Comparison of ENCODE assay signal across 8 mouse cellular contexts in genomic region chr12:113099470-113100237, GRCm38 (mm10). TPM values are rescaled to one million over a fixed set of nuclear protein-coding genes. Genes with fewer than 3 reads are reported as not detected.
A peak's percentile ranks its signal among the peaks of the same experiment; 100 is the strongest.
DNase-seq lines count a peak whose midpoint lies in the region; ATAC-seq and TF ChIP-seq lines count a peak whose summit lies in the region.

No protein-coding gene starts in this region.

- peak overlapping the region; percentile 99 for H3K9ac ChIP-seq in kidney, postnatal 0 days (ENCODE audit: low read depth, low read length)
- H3K9ac ChIP-seq in embryonic facial prominence, embryonic 14.5 days (ENCODE audit: low read depth, low read length) = peak overlapping the region; percentile 98
- H3K9ac ChIP-seq in intestine, embryonic 16.5 days (ENCODE audit: low read depth, low read length) = peak overlapping the region; percentile 99
- peak overlapping the region; percentile 97 for H3K9ac ChIP-seq in neural tube, embryonic 12.5 days

- TF ChIP-seq POLR2A in lung, adult 2 months (IDR thresholded peaks at IDR 0.05; ENCODE audit: borderline replicate concordance, extremely low read depth, low read depth, low read length) = no peak

- H3K36me3 ChIP-seq in kidney, postnatal 0 days (ENCODE audit: insufficient read depth, low read length) = no peaks in the 10 kb centered on the region
- peaks cover 11% of the 10 kb centered on the region; the same call in 1 of the 2 replicates for H3K36me3 ChIP-seq in embryonic facial prominence, embryonic 14.5 days (ENCODE audit: control insufficient read depth, insufficient read depth, low read length)
- no peaks in the 10 kb centered on the region for H3K36me3 ChIP-seq in intestine, embryonic 16.5 days (ENCODE audit: control insufficient read depth, insufficient read depth, low read length)
- H3K36me3 ChIP-seq in neural tube, embryonic 12.5 days = no peaks in the 10 kb centered on the region

- H3K27ac ChIP-seq in kidney, postnatal 0 days = no peak overlapping the region
- H3K27ac ChIP-seq in embryonic facial prominence, embryonic 14.5 days (replicated peaks; ENCODE audit: low read depth, low read length) = no peak overlapping the region
- no peak overlapping the region for H3K27ac ChIP-seq in intestine, embryonic 16.5 days (ENCODE audit: low read length)
- no peak overlapping the region for H3K27ac ChIP-seq in neural tube, embryonic 12.5 days

- H3K4me1 ChIP-seq in kidney, postnatal 0 days (replicated peaks; ENCODE audit: insufficient read depth, low read length) = peaks cover 22% of the 10 kb centered on the region
- peaks cover 12% of the 10 kb centered on the region for H3K4me1 ChIP-seq in embryonic facial prominence, embryonic 14.5 days (ENCODE audit: control insufficient read depth, insufficient read depth, low read length)
- peaks cover 38% of the 10 kb centered on the region for H3K4me1 ChIP-seq in intestine, embryonic 16.5 days (ENCODE audit: control insufficient read depth, insufficient read depth, low read length)
- peaks cover 36% of the 10 kb centered on the region for H3K4me1 ChIP-seq in neural tube, embryonic 12.5 days
- H3K4me1 ChIP-seq in lung, adult 2 months (ENCODE audit: control insufficient read depth, insufficient read depth, low read length) = peaks cover 7% of the 10 kb centered on the region

- no peak for DNase-seq in kidney, postnatal 0 days (ENCODE audit: low spot score)
- no peak for DNase-seq in kidney, postnatal 4 days
- DNase-seq in embryonic facial prominence, embryonic 14.5 days (ENCODE audit: low spot score) = no peak
- DNase-seq in c-Kit-positive CD71-positive TER-119-positive erythroid progenitor cells, embryonic 14.5 days (ENCODE audit: low spot score) = no peak
- DNase-seq in lung, adult 2 months = no peak
- no peak for DNase-seq in yolk sac, embryonic 10.5 days (ENCODE audit: low spot score)

- no peak overlapping the region for H3K4me3 ChIP-seq in kidney, postnatal 0 days (replicated peaks; ENCODE audit: low read depth, low read length)
- H3K4me3 ChIP-seq in embryonic facial prominence, embryonic 14.5 days (ENCODE audit: low read depth, low read length) = peak overlapping the region; percentile 90
- peak overlapping the region; percentile 98 for H3K4me3 ChIP-seq in intestine, embryonic 16.5 days (ENCODE audit: low read length)
- peak overlapping the region; percentile 98 for H3K4me3 ChIP-seq in neural tube, embryonic 12.5 days
- H3K4me3 ChIP-seq in lung, adult 2 months (replicated peaks; ENCODE audit: extremely low read depth, low read depth, low read length) = no peak overlapping the region

- H3K27me3 ChIP-seq in kidney, postnatal 0 days (ENCODE audit: insufficient read depth, low read length) = no peaks in the 10 kb centered on the region
- no peaks in the 10 kb centered on the region for H3K27me3 ChIP-seq in embryonic facial prominence, embryonic 14.5 days (replicated peaks; ENCODE audit: control insufficient read depth, insufficient read depth, low read length)
- H3K27me3 ChIP-seq in intestine, embryonic 16.5 days (replicated peaks; ENCODE audit: control insufficient read depth, insufficient read depth, low read length) = no peaks in the 10 kb centered on the region
- no peaks in the 10 kb centered on the region for H3K27me3 ChIP-seq in neural tube, embryonic 12.5 days (replicated peaks)

- peak overlapping the region; percentile 94 for H3K4me2 ChIP-seq in kidney, postnatal 0 days (ENCODE audit: low read length)
- H3K4me2 ChIP-seq in embryonic facial prominence, embryonic 14.5 days (ENCODE audit: low read depth, low read length) = peak overlapping the region; percentile 76
- peak overlapping the region; percentile 94 for H3K4me2 ChIP-seq in intestine, embryonic 16.5 days (ENCODE audit: low read depth, low read length)
- peak overlapping the region; percentile 96 for H3K4me2 ChIP-seq in neural tube, embryonic 12.5 days (replicated peaks)

- ATAC-seq in kidney, postnatal 0 days (replicated peaks; ENCODE audit: low FRiP score, low read depth) = 0 out of 2 replicates have a peak, but pooled peaks have one; percentile 4
- no peak for ATAC-seq in embryonic facial prominence, embryonic 14.5 days (ENCODE audit: low read depth)
- ATAC-seq in intestine, embryonic 16.5 days = no peak
- ATAC-seq in neural tube, embryonic 12.5 days (ENCODE audit: low FRiP score, low read depth) = no peak

- WGBS in kidney, postnatal 0 days = 18% methylated on average over 6 of the region's 6 CpGs
- WGBS in embryonic facial prominence, embryonic 14.5 days = 15% methylated on average over 6 of the region's 6 CpGs
- WGBS in intestine, embryonic 16.5 days = 27% methylated on average over 6 of the region's 6 CpGs
- WGBS in neural tube, embryonic 12.5 days = 37% methylated on average over 6 of the region's 6 CpGs
- 28% methylated on average over 6 of the region's 6 CpGs for WGBS in lung, adult 2 months

- TF ChIP-seq CTCF in kidney, postnatal 0 days (IDR thresholded peaks at IDR 0.05; ENCODE audit: low read depth) = no peak
- no peak for TF ChIP-seq CTCF in lung, adult 2 months (IDR thresholded peaks at IDR 0.05; ENCODE audit: insufficient read depth, low read length)

- H3K9me3 ChIP-seq in kidney, postnatal 0 days (replicated peaks; ENCODE audit: low read length) = no peaks in the 10 kb centered on the region
- no peaks in the 10 kb centered on the region for H3K9me3 ChIP-seq in embryonic facial prominence, embryonic 14.5 days (ENCODE audit: control insufficient read depth, low read length)
- no peaks in the 10 kb centered on the region for H3K9me3 ChIP-seq in intestine, embryonic 16.5 days (ENCODE audit: control insufficient read depth, low read length)
- no peaks in the 10 kb centered on the region for H3K9me3 ChIP-seq in neural tube, embryonic 12.5 days

RNA-seq across cellular contexts. Expression of gene Mta1, which starts 1.6 kb away (rescaled TPM):
- 11.5 and 13.2 TPM in 2 replicates for polyA plus RNA-seq in kidney, postnatal 0 days (2015; fragmentation: Nextera tagmentation; extraction: Ambion mirVana)
- 19.8 and 21.3 TPM in 2 replicates for polyA plus RNA-seq in embryonic facial prominence, embryonic 14.5 days (2014; fragmentation: Nextera tagmentation; extraction: Ambion mirVana)
- 8.0 TPM in 2 replicates for polyA plus RNA-seq in intestine, embryonic 16.5 days (2015; fragmentation: Nextera tagmentation; extraction: Ambion mirVana)
- 15.8 and 19.6 TPM in 2 replicates for polyA plus RNA-seq in neural tube, embryonic 12.5 days (2016; fragmentation: Nextera tagmentation; extraction: Ambion mirVana)
- 77.4 and 85.3 TPM in 2 replicates for polyA plus RNA-seq in lung, adult 2 months (2012; rRNA removed)

RNA-seq across cellular contexts. Expression of gene Tex22, which starts 25.4 kb away (rescaled TPM):
- polyA plus RNA-seq in kidney, postnatal 0 days (2015; fragmentation: Nextera tagmentation; extraction: Ambion mirVana) = not detected in 2 replicates
- not detected in 2 replicates for polyA plus RNA-seq in embryonic facial prominence, embryonic 14.5 days (2014; fragmentation: Nextera tagmentation; extraction: Ambion mirVana)
- polyA plus RNA-seq in intestine, embryonic 16.5 days (2015; fragmentation: Nextera tagmentation; extraction: Ambion mirVana) = not detected in 2 replicates
- 0.24 TPM in 1 of 2 replicates, not detected in the other for polyA plus RNA-seq in neural tube, embryonic 12.5 days (2016; fragmentation: Nextera tagmentation; extraction: Ambion mirVana)
- 0.24 and 0.31 TPM in 2 replicates for polyA plus RNA-seq in lung, adult 2 months (2012; rRNA removed)

RNA-seq across cellular contexts. Expression of gene Crip2, which starts 40.4 kb away (rescaled TPM):
- 227 and 239 TPM in 2 replicates for polyA plus RNA-seq in kidney, postnatal 0 days (2015; fragmentation: Nextera tagmentation; extraction: Ambion mirVana)
- polyA plus RNA-seq in embryonic facial prominence, embryonic 14.5 days (2014; fragmentation: Nextera tagmentation; extraction: Ambion mirVana) = 154 and 185 TPM in 2 replicates
- 124 and 130 TPM in 2 replicates for polyA plus RNA-seq in intestine, embryonic 16.5 days (2015; fragmentation: Nextera tagmentation; extraction: Ambion mirVana)
- polyA plus RNA-seq in neural tube, embryonic 12.5 days (2016; fragmentation: Nextera tagmentation; extraction: Ambion mirVana) = 267 TPM in 2 replicates
- 1,334 and 1,488 TPM in 2 replicates for polyA plus RNA-seq in lung, adult 2 months (2012; rRNA removed)

RNA-seq across cellular contexts. Expression of gene Crip1, which starts 46.5 kb away (rescaled TPM):
- 350 and 357 TPM in 2 replicates for polyA plus RNA-seq in kidney, postnatal 0 days (2015; fragmentation: Nextera tagmentation; extraction: Ambion mirVana)
- 408 and 507 TPM in 2 replicates for polyA plus RNA-seq in embryonic facial prominence, embryonic 14.5 days (2014; fragmentation: Nextera tagmentation; extraction: Ambion mirVana)
- 489 and 523 TPM in 2 replicates for polyA plus RNA-seq in intestine, embryonic 16.5 days (2015; fragmentation: Nextera tagmentation; extraction: Ambion mirVana)
- polyA plus RNA-seq in neural tube, embryonic 12.5 days (2016; fragmentation: Nextera tagmentation; extraction: Ambion mirVana) = 59.9 and 65.8 TPM in 2 replicates
- polyA plus RNA-seq in lung, adult 2 months (2012; rRNA removed) = 746 and 1,492 TPM in 2 replicates

RNA-seq across cellular contexts. Expression of gene Tedc1, which starts 56.6 kb away (rescaled TPM):
- 14.8 and 16.7 TPM in 2 replicates for polyA plus RNA-seq in kidney, postnatal 0 days (2015; fragmentation: Nextera tagmentation; extraction: Ambion mirVana)
- 19.8 and 23.5 TPM in 2 replicates for polyA plus RNA-seq in embryonic facial prominence, embryonic 14.5 days (2014; fragmentation: Nextera tagmentation; extraction: Ambion mirVana)
- polyA plus RNA-seq in intestine, embryonic 16.5 days (2015; fragmentation: Nextera tagmentation; extraction: Ambion mirVana) = 21.4 and 22.7 TPM in 2 replicates
- polyA plus RNA-seq in neural tube, embryonic 12.5 days (2016; fragmentation: Nextera tagmentation; extraction: Ambion mirVana) = 32.3 and 32.9 TPM in 2 replicates
- polyA plus RNA-seq in lung, adult 2 months (2012; rRNA removed) = 2.9 and 4.2 TPM in 2 replicates

Comparison
In these comparisons a context has a peak if more than half of its experiments do, and no peak if none do; other contexts are left out.
1. H3K4me3 ChIP-seq: peak in embryonic facial prominence, embryonic 14.5 days (single experiment), intestine, embryonic 16.5 days (single experiment) and neural tube, embryonic 12.5 days (single experiment); none in kidney, postnatal 0 days (single experiment) and lung, adult 2 months (single experiment).
2. Peak in every context shown above with its lines, with median percentiles within 50 percentile points of each other: H3K4me2 ChIP-seq and H3K9ac ChIP-seq.